Comparison of ENCODE assay signal across 25 mouse cellular contexts in the genomic region with DNA sequence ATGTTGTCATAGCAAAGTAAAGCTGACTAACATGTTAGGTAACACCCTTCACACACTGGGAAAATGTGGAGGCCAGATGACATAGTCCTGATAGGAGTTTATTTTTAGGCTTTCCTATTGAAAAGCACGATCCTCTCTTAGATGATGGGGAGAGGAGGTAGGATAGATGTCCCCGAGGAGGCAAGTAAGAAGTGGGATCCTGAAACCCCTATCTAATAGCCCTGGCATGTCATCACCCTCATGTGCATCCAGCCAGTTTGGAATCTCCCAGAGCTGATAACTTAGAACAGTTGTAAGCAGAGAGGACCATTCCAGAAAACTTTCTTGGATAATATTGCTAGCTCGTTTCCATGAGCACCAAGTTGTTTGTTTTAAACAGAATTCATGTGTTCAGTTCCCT. TPM values are rescaled to one million over a fixed set of nuclear protein-coding genes. Genes with fewer than 3 reads are reported as not detected.
DNase-seq lines count a peak whose midpoint lies in the region; ATAC-seq and TF ChIP-seq lines count a peak whose summit lies in the region.
"Had no signal": no experiment of that assay in that cellular context is flagged by ENCODE, and none has a peak within 500 bp of the region (broad histone marks: within the 10 kb centered on the region; RNA-seq: fewer than 3 reads in every experiment).

No protein-coding gene starts in this region.

- H3K4me3 ChIP-seq in heart, embryonic 10.5 days: no peak overlapping the region
- H3K4me3 ChIP-seq in limb, embryonic 14.5 days (replicated peaks; ENCODE audit: low read length): no peak overlapping the region
- H3K4me3 ChIP-seq in limb, embryonic 10.5 days: no peak overlapping the region
- H3K4me3 ChIP-seq: forebrain, embryonic 13.5 days; hindbrain, embryonic 12.5 days; intestine, embryonic 15.5 days; layer of hippocampus, adult 2 months; left cerebral cortex, adult 2 months; limb, embryonic 15.5 days; liver, embryonic 13.5 days had no signal

- intact Hi-C loops in heart, postnatal 14 days (cut with DNase I): no loop called here

- H3K27me3 ChIP-seq in heart, embryonic 10.5 days (ENCODE audit: insufficient read depth, poor library complexity, severe bottlenecking): no peaks in the 10 kb centered on the region
- H3K27me3 ChIP-seq in limb, embryonic 14.5 days (ENCODE audit: control insufficient read depth, insufficient read depth, low read length): no peaks in the 10 kb centered on the region
- H3K27me3 ChIP-seq in limb, embryonic 10.5 days (ENCODE audit: low read depth, poor library complexity, severe bottlenecking): no peaks in the 10 kb centered on the region
- H3K27me3 ChIP-seq: forebrain, embryonic 13.5 days; hindbrain, embryonic 12.5 days; intestine, embryonic 15.5 days; limb, embryonic 15.5 days; liver, embryonic 13.5 days had no signal

- WGBS in heart, embryonic 10.5 days: 32% methylated on average over 3 of the region's 3 CpGs
- 68% methylated on average over 3 of the region's 3 CpGs for WGBS in limb, embryonic 14.5 days
- WGBS in limb, embryonic 10.5 days: 90% methylated on average over 3 of the region's 3 CpGs

- no peak overlapping the region for H3K27ac ChIP-seq in heart, embryonic 10.5 days
- no peak overlapping the region for H3K27ac ChIP-seq in limb, embryonic 14.5 days (replicated peaks; ENCODE audit: low read depth, low read length)
- no peak overlapping the region for H3K27ac ChIP-seq in limb, embryonic 10.5 days
- H3K27ac ChIP-seq: forebrain, embryonic 13.5 days; hindbrain, embryonic 12.5 days; hindbrain, postnatal 0 days; intestine, embryonic 15.5 days; layer of hippocampus, adult 2 months; left cerebral cortex, adult 2 months; limb, embryonic 15.5 days; liver, embryonic 13.5 days; macrophage had no signal

- H3K36me3 ChIP-seq in heart, embryonic 10.5 days: no peaks in the 10 kb centered on the region
- H3K36me3 ChIP-seq in limb, embryonic 14.5 days (ENCODE audit: control insufficient read depth, insufficient read depth, low read length): no peaks in the 10 kb centered on the region
- no peaks in the 10 kb centered on the region for H3K36me3 ChIP-seq in limb, embryonic 10.5 days
- H3K36me3 ChIP-seq: hindbrain, embryonic 12.5 days; intestine, embryonic 15.5 days; limb, embryonic 15.5 days; liver, embryonic 13.5 days had no signal

- DNase-seq in heart, adult 11 months: peak; percentile 90
- no peak for DNase-seq in heart, embryonic 10.5 days (ENCODE audit: low spot score)
- DNase-seq in limb, embryonic 14.5 days (ENCODE audit: low spot score): peak; percentile 41
- DNase-seq in limb, embryonic 10.5 days (ENCODE audit: low spot score): no peak
- peak; percentile 6 to 11 for DNase-seq in heart, postnatal 14 days
- peak; percentile 59 for DNase-seq in skeletal muscle tissue, adult 2 months (ENCODE audit: low read depth, low spot score)
- DNase-seq: adrenal gland, adult 2 months; adrenal gland, postnatal 36 days; B cell, adult 2 months; cerebellum, adult 18-20 months; cerebellum, postnatal 10 days; kidney, adult 2 months; kidney, postnatal 36 days; liver, embryonic 13.5 days; lung, embryonic 14.5 days; midbrain, embryonic 14.5 days had no signal

- no peaks in the 10 kb centered on the region for H3K4me1 ChIP-seq in heart, embryonic 10.5 days
- no peaks in the 10 kb centered on the region for H3K4me1 ChIP-seq in limb, embryonic 14.5 days (ENCODE audit: control insufficient read depth, insufficient read depth, low read length)
- no peaks in the 10 kb centered on the region for H3K4me1 ChIP-seq in limb, embryonic 10.5 days
- H3K4me1 ChIP-seq: forebrain, embryonic 13.5 days; hindbrain, embryonic 12.5 days; intestine, embryonic 15.5 days; limb, embryonic 15.5 days; liver, embryonic 13.5 days had no signal

- no peak overlapping the region for H3K4me2 ChIP-seq in limb, embryonic 14.5 days (replicated peaks; ENCODE audit: low read depth, low read length, severe bottlenecking)
- H3K4me2 ChIP-seq: forebrain, embryonic 13.5 days; hindbrain, embryonic 12.5 days; intestine, embryonic 15.5 days; limb, embryonic 15.5 days; liver, embryonic 13.5 days; lung, embryonic 14.5 days had no signal

- no peaks in the 10 kb centered on the region for H3K9me3 ChIP-seq in heart, embryonic 10.5 days
- H3K9me3 ChIP-seq in limb, embryonic 14.5 days (ENCODE audit: control insufficient read depth, low read length): no peaks in the 10 kb centered on the region
- no peaks in the 10 kb centered on the region for H3K9me3 ChIP-seq in limb, embryonic 10.5 days (replicated peaks)
- H3K9me3 ChIP-seq: forebrain, embryonic 13.5 days; hindbrain, embryonic 12.5 days; intestine, embryonic 15.5 days; limb, embryonic 15.5 days; liver, embryonic 13.5 days had no signal

- ATAC-seq in limb, embryonic 14.5 days (ENCODE audit: low FRiP score, low read depth): no peak
- ATAC-seq: activated CD4-positive, CD25-positive, alpha-beta regulatory T cell, adult 4 months; forebrain, embryonic 13.5 days; hindbrain, postnatal 0 days; intestine, embryonic 15.5 days had no signal

- no peak overlapping the region for H3K9ac ChIP-seq in limb, embryonic 14.5 days (ENCODE audit: low read depth, low read length, severe bottlenecking)
- H3K9ac ChIP-seq: forebrain, embryonic 13.5 days; hindbrain, embryonic 12.5 days; intestine, embryonic 15.5 days; limb, embryonic 15.5 days; liver, embryonic 13.5 days; lung, embryonic 14.5 days had no signal

- no peak for TF ChIP-seq POLR2A in limb, embryonic 14.5 days (IDR thresholded peaks at IDR 0.05; ENCODE audit: borderline replicate concordance, extremely low read depth, insufficient read depth, insufficient read length)

RNA-seq across cellular contexts. Expression of a gene that starts 52.2 kb away (rescaled TPM):
- 24.7 and 38.7 TPM in 2 replicates for polyA plus RNA-seq in heart, embryonic 10.5 days (2016; fragmentation: Nextera tagmentation; extraction: Ambion mirVana)
- 90.8 and 114 TPM in 2 replicates for polyA plus RNA-seq in limb, embryonic 14.5 days (2012; rRNA removed)
- 161 and 187 TPM in 2 replicates for polyA plus RNA-seq in limb, embryonic 14.5 days (2014; fragmentation: Nextera tagmentation; extraction: Ambion mirVana)
- 197 and 253 TPM in 2 replicates for polyA plus RNA-seq in limb, embryonic 10.5 days (2016; fragmentation: Nextera tagmentation; extraction: Ambion mirVana)
- total RNA-seq in heart, postnatal 14 days (2021): 10 to 100 TPM; 18.4 to 19.1 TPM
- polyA plus RNA-seq: activated CD4-positive, CD25-positive, alpha-beta regulatory T cell, adult 4 months had no signal

Comparison
In these comparisons a context has a peak if more than half of its experiments do, and no peak if none do; other contexts are left out.
1. DNase-seq: peak in heart, adult 11 months (single experiment), limb, embryonic 14.5 days (single experiment), heart, postnatal 14 days (2 of 2) and skeletal muscle tissue, adult 2 months (single experiment); none in heart, embryonic 10.5 days (single experiment) and limb, embryonic 10.5 days (single experiment).